Mouse (Mus musculus) small intestine, adult 2 months (tissue): ENCODE data around the gene Snx29.

ENCODE experiments used
- CTCF ChIP-seq: fragments of 200-500 bp; IDR thresholded peaks from 2 replicates; pipeline ENCODE4 v1.5.1; 2012; ENCODE audit warnings: low read depth, mild to moderate bottlenecking, control low read depth, inconsistent platforms, low read length, moderate library complexity, mixed read lengths; ENCODE audit not compliant: insufficient replicate concordance, insufficient read length; ENCODE audit errors: extremely low read depth
- POLR2A ChIP-seq: fragments of 200-500 bp; IDR thresholded peaks from 2 replicates; pipeline ENCODE4 v1.6.1; 2012; ENCODE audit warnings: low read depth, mild to moderate bottlenecking, control low read depth, inconsistent platforms, low read length, moderate library complexity

- TF ChIP-seq POLR2A (no peak), CTCF (no peak)
These were observed 471.9 kb downstream of the Snx29 start for GRCm38 (mm10) chr16:11794628-11795027.
